Comparison of ENCODE assay signal across 8 mouse cellular contexts in the genomic region with DNA sequence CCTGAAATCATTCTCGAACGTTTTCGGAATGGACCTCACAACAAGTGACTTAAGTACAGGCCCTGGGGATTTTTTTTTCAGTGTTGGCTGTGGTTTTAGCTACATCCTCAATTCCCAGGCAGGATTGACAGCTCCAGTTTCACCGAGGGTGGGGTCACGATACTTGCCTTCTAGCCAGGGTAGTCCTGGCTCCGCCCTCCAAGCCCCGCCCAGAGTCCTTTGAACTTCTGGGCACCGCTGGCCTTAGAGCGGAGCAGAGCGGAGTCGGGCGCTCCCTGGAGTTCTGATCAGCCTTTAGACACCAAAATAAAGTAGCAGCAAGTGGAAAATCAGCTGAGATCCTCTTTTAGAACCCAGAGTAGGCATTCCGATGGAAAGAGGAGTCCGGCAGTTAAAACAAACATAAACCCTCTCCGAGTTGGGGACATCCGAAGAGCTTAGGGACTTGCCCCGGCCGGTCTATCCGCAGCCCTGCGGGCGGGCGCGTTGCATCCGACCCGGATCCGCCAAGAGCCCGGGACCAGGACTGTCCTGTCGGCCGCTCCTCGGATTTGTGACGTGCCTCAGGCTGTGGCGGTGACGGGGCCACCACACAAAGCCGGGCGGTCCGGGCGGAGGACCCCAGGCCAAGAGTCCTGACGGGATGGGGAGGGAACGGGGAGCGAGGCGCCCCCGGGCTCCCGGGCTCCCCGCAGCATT. TPM values are rescaled to one million over a fixed set of nuclear protein-coding genes. Genes with fewer than 3 reads are reported as not detected.
DNase-seq lines count a peak whose midpoint lies in the region; ATAC-seq lines count a peak whose summit lies in the region.

No protein-coding gene starts in this region.

- H3K9ac ChIP-seq in hindbrain, embryonic 14.5 days, result peak overlapping the region; percentile 84

- H3K27ac ChIP-seq in hindbrain, embryonic 14.5 days, result peak overlapping the region; percentile 80

- H3K36me3 ChIP-seq in hindbrain, embryonic 14.5 days (replicated peaks; ENCODE audit: control insufficient read depth, insufficient read depth), result no peaks in the 10 kb centered on the region

- H3K4me2 ChIP-seq in hindbrain, embryonic 14.5 days (replicated peaks), result peak overlapping the region; percentile 78

- peak overlapping the region; percentile 78 for H3K4me3 ChIP-seq in hindbrain, embryonic 14.5 days (replicated peaks; ENCODE audit: low read length)

- H3K9me3 ChIP-seq in hindbrain, embryonic 14.5 days (ENCODE audit: control insufficient read depth, low read length), result no peaks in the 10 kb centered on the region

- ATAC-seq in hindbrain, embryonic 14.5 days (ENCODE audit: low FRiP score), result peak; percentile 83

- peak; percentile 93 for DNase-seq in R1 (ENCODE audit: low read depth, low spot score)
- peak; percentile 34 to 36 for DNase-seq in cerebellum, postnatal 14 days
- DNase-seq in frontal cortex, postnatal 25 days (ENCODE audit: low spot score in 2 of 2), result peak; percentile 39 to 55
- peak; percentile 71 for DNase-seq in hindbrain, embryonic 14.5 days (ENCODE audit: low spot score)
- peak; percentile 70 to 73 for DNase-seq in layer of hippocampus, postnatal 36 days
- peak; percentile 98 for DNase-seq in lung, postnatal 25 days (ENCODE audit: low spot score)
- DNase-seq in retina, adult 2 months (ENCODE audit: low read depth, low spot score), result peak; percentile 45
- DNase-seq in thymus, postnatal 25 days, result peak; percentile 91

- WGBS in hindbrain, embryonic 14.5 days, result under 1% methylated on average over 43 of the region's 44 CpGs

- H3K4me1 ChIP-seq in hindbrain, embryonic 14.5 days (replicated peaks; ENCODE audit: control insufficient read depth, insufficient read depth, low read length), result peaks cover 23% of the 10 kb centered on the region

- peaks cover 35% of the 10 kb centered on the region for H3K27me3 ChIP-seq in hindbrain, embryonic 14.5 days (ENCODE audit: control insufficient read depth, insufficient read depth, low read length)

RNA-seq across cellular contexts. Expression of gene Ttc7, which starts 0.5 kb away (rescaled TPM):
- 5.0 and 6.3 TPM in 2 replicates for polyA plus RNA-seq in hindbrain, embryonic 14.5 days (2014; fragmentation: Nextera tagmentation; extraction: Ambion mirVana)
- 1 to 10 TPM; 6.3 to 8.8 TPM for total RNA-seq in layer of hippocampus, postnatal 36 days (2021)

RNA-seq across cellular contexts. Expression of gene Mcfd2, which starts 16.4 kb away (rescaled TPM):
- 47.0 and 49.0 TPM in 2 replicates for polyA plus RNA-seq in hindbrain, embryonic 14.5 days (2014; fragmentation: Nextera tagmentation; extraction: Ambion mirVana)
- 10 to 100 TPM; 60.7 to 62.7 TPM for total RNA-seq in layer of hippocampus, postnatal 36 days (2021)

Comparison
In these comparisons a context has a peak if more than half of its experiments do, and no peak if none do; other contexts are left out.
1. Peak in every context shown above with its lines: DNase-seq, ATAC-seq, H3K4me3 ChIP-seq and H3K27ac ChIP-seq.
2. DNase-seq: peak in every context shown above with its lines; median percentile 98 in lung, postnatal 25 days; 93 in R1; 91 in thymus, postnatal 25 days; 72 in layer of hippocampus, postnatal 36 days; 71 in hindbrain, embryonic 14.5 days; 47 in frontal cortex, postnatal 25 days; 45 in retina, adult 2 months; 35 in cerebellum, postnatal 14 days.